Mouse (Mus musculus): Measurements from ENCODE around the gene 2900026A02Rik. TPM values are rescaled to one million over a fixed set of nuclear protein-coding genes. Genes with fewer than 3 reads are reported as not detected.

2900026A02Rik gene
- polyA plus RNA-seq, 1 experiment from 2014 or later: 1.5 TPM

DNA sequence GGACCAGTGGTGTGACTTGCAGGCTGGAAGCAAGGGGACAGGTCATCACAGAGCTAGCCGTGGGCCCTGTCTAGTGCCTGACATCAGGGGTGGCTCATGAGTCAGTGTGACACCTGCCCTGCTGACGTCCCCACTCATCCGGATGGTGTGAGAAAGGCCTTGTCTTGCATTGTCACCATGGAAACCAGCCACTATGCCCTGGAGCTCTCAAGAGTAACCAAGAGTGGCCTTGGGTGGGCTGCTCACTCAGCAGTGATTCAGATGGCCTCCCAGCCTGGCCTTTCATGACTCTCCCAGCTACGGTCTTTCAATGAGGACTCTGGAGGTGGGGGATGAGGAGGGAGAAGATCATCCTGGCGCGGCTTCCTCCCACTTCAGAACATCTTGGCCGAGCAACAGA is 118.6 kb downstream of the 2900026A02Rik start:
- Histone ChIP-seq H3K36me3 (ENCODE audit: control insufficient read depth, insufficient read depth, low read length) (no peaks in the 10 kb centered on the region), H3K27ac (ENCODE audit: low read depth, low read length) (no peak overlapping the region), H3K27me3 (ENCODE audit: control insufficient read depth, insufficient read depth, low read length) (no peaks in the 10 kb centered on the region), H3K9me3 (ENCODE audit: control insufficient read depth, low read length) (no peaks in the 10 kb centered on the region), H3K4me1 (replicated peaks; ENCODE audit: control insufficient read depth, insufficient read depth, low read length) (no peaks in the 10 kb centered on the region), H3K9ac (ENCODE audit: low read depth, low read length) (no peak overlapping the region), H3K4me3 (ENCODE audit: low read depth, low read length) (no peak overlapping the region), H3K4me2 (replicated peaks; ENCODE audit: low read depth, low read length) (no peak overlapping the region)
- 45% methylated on average over 7 of the region's 7 CpGs for WGBS
- DNase-seq (ENCODE audit: low spot score) (no peak), ATAC-seq (ENCODE audit: low FRiP score) (no peak)

- H3K36me3 ChIP-seq (ENCODE audit: control insufficient read depth, insufficient read depth, low read length): no peaks in the 10 kb centered on the region
- H3K4me2 ChIP-seq (replicated peaks; ENCODE audit: low read depth, low read length): no peak overlapping the region
- ATAC-seq (ENCODE audit: low FRiP score) (no peak), DNase-seq (ENCODE audit: low spot score) (no peak)
- H3K9me3 ChIP-seq (ENCODE audit: control insufficient read depth, low read length): no peaks in the 10 kb centered on the region
- H3K4me1 ChIP-seq (replicated peaks; ENCODE audit: control insufficient read depth, insufficient read depth, low read length): no peaks in the 10 kb centered on the region
- 89% methylated on average over 10 of the region's 10 CpGs for WGBS
- H3K9ac ChIP-seq (ENCODE audit: low read depth, low read length): no peak overlapping the region
- no peak overlapping the region for H3K27ac ChIP-seq (ENCODE audit: low read depth, low read length)
- H3K4me3 ChIP-seq (ENCODE audit: low read depth, low read length): no peak overlapping the region
- H3K27me3 ChIP-seq (ENCODE audit: control insufficient read depth, insufficient read depth, low read length): no peaks in the 10 kb centered on the region
These were observed 119.6 kb downstream of the 2900026A02Rik start for GRCm38 (mm10) chr5:113101457-113101856.

DNA sequence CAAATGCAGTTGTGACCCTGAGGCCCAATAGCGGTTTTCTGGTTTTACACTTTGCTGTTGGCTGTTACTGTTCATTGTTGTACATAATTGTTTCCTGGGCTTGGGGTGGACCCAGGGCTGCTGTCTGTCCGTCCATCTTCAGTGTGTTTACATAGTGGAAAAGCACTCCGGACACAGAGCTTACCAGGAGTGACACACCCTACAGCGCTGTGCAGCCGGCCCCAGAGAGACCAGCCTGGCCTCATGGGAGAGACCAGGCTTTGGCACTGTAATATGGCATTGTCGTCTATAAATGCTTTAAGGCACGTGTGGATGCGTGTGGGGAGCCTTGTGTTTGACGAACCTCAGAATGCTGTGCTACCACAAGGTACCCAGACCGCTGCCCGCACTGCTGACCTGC is 120.6 kb downstream of the 2900026A02Rik start:
- no peak for ATAC-seq (ENCODE audit: low FRiP score)
- Histone ChIP-seq H3K9ac (ENCODE audit: low read depth, low read length) (no peak overlapping the region), H3K27ac (ENCODE audit: low read depth, low read length) (no peak overlapping the region), H3K4me2 (replicated peaks; ENCODE audit: low read depth, low read length) (no peak overlapping the region), H3K9me3 (ENCODE audit: control insufficient read depth, low read length) (no peaks in the 10 kb centered on the region), H3K4me3 (ENCODE audit: low read depth, low read length) (no peak overlapping the region), H3K4me1 (replicated peaks; ENCODE audit: control insufficient read depth, insufficient read depth, low read length) (no peaks in the 10 kb centered on the region), H3K27me3 (ENCODE audit: control insufficient read depth, insufficient read depth, low read length) (no peaks in the 10 kb centered on the region), H3K36me3 (ENCODE audit: control insufficient read depth, insufficient read depth, low read length) (no peaks in the 10 kb centered on the region)
- WGBS: 88% methylated on average over 11 of the region's 11 CpGs
- no peak for DNase-seq (ENCODE audit: low spot score)

GRCm38 (mm10) chr5:113099546-113099945 is 121.5 kb downstream of the 2900026A02Rik start:
- no peak overlapping the region for H3K4me2 ChIP-seq (replicated peaks; ENCODE audit: low read depth, low read length)
- no peak overlapping the region for H3K4me3 ChIP-seq (ENCODE audit: low read depth, low read length)
- H3K4me1 ChIP-seq (replicated peaks; ENCODE audit: control insufficient read depth, insufficient read depth, low read length): no peaks in the 10 kb centered on the region
- no peaks in the 10 kb centered on the region for H3K9me3 ChIP-seq (ENCODE audit: control insufficient read depth, low read length)
- no peaks in the 10 kb centered on the region for H3K27me3 ChIP-seq (ENCODE audit: control insufficient read depth, insufficient read depth, low read length)
- H3K36me3 ChIP-seq (ENCODE audit: control insufficient read depth, insufficient read depth, low read length): no peaks in the 10 kb centered on the region
- ATAC-seq (ENCODE audit: low FRiP score) (no peak; the same call in 1 of the 2 replicates), DNase-seq (ENCODE audit: low spot score) (peak; percentile 96)
- H3K27ac ChIP-seq (ENCODE audit: low read depth, low read length): no peak overlapping the region
- H3K9ac ChIP-seq (ENCODE audit: low read depth, low read length): no peak overlapping the region
- 23% methylated on average over 1 of the region's 1 CpGs for WGBS

- DNase-seq (ENCODE audit: low spot score): no peak
- Histone ChIP-seq H3K4me1 (replicated peaks; ENCODE audit: control insufficient read depth, insufficient read depth, low read length) (no peaks in the 10 kb centered on the region), H3K27me3 (ENCODE audit: control insufficient read depth, insufficient read depth, low read length) (no peaks in the 10 kb centered on the region), H3K4me2 (replicated peaks; ENCODE audit: low read depth, low read length) (no peak overlapping the region), H3K4me3 (ENCODE audit: low read depth, low read length) (no peak overlapping the region), H3K9me3 (ENCODE audit: control insufficient read depth, low read length) (no peaks in the 10 kb centered on the region), H3K27ac (ENCODE audit: low read depth, low read length) (no peak overlapping the region), H3K9ac (ENCODE audit: low read depth, low read length) (no peak overlapping the region), H3K36me3 (ENCODE audit: control insufficient read depth, insufficient read depth, low read length) (no peaks in the 10 kb centered on the region)
- no peak for ATAC-seq (ENCODE audit: low FRiP score)
- WGBS: 88% methylated on average over 17 of the region's 17 CpGs
These were observed 123.5 kb downstream of the 2900026A02Rik start for GRCm38 (mm10) chr5:113097551-113097950.

GRCm38 (mm10) chr5:113095456-113095855 is 125.6 kb downstream of the 2900026A02Rik start:
- H3K4me3 ChIP-seq (ENCODE audit: low read depth, low read length): no peak overlapping the region
- WGBS: 90% methylated on average over 18 of the region's 18 CpGs
- no peaks in the 10 kb centered on the region for H3K9me3 ChIP-seq (ENCODE audit: control insufficient read depth, low read length)
- no peak for DNase-seq (ENCODE audit: low spot score)
- no peak for ATAC-seq (ENCODE audit: low FRiP score)
- no peaks in the 10 kb centered on the region for H3K36me3 ChIP-seq (ENCODE audit: control insufficient read depth, insufficient read depth, low read length)
- H3K27me3 ChIP-seq (ENCODE audit: control insufficient read depth, insufficient read depth, low read length): no peaks in the 10 kb centered on the region
- no peaks in the 10 kb centered on the region for H3K4me1 ChIP-seq (replicated peaks; ENCODE audit: control insufficient read depth, insufficient read depth, low read length)
- no peak overlapping the region for H3K9ac ChIP-seq (ENCODE audit: low read depth, low read length)
- no peak overlapping the region for H3K4me2 ChIP-seq (replicated peaks; ENCODE audit: low read depth, low read length)
- no peak overlapping the region for H3K27ac ChIP-seq (ENCODE audit: low read depth, low read length)

DNA sequence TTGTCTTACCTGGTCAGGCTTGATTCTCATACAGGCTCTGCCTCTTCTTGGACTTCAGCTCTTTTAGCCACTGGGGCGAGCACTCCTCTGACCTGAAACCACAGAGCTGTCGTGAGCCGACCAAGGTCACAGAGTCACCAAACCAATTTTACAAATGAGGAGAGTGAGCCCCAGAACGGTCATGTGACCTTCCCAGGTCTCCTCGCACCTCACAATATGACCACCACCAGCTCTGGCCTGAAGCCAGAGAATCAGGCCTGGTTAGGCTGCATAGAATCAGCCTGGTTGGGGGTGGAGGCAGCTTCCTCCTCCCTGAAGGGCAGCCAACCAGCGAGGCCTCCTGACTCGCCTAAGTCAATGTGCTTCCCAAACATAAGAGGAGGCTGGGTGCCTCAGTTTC is 128.6 kb downstream of the 2900026A02Rik start:
- Histone ChIP-seq H3K36me3 (ENCODE audit: control insufficient read depth, insufficient read depth, low read length) (no peaks in the 10 kb centered on the region), H3K9me3 (ENCODE audit: control insufficient read depth, low read length) (no peaks in the 10 kb centered on the region), H3K4me1 (replicated peaks; ENCODE audit: control insufficient read depth, insufficient read depth, low read length) (no peaks in the 10 kb centered on the region), H3K4me3 (ENCODE audit: low read depth, low read length) (no peak overlapping the region), H3K27me3 (ENCODE audit: control insufficient read depth, insufficient read depth, low read length) (no peaks in the 10 kb centered on the region), H3K27ac (ENCODE audit: low read depth, low read length) (no peak overlapping the region), H3K4me2 (replicated peaks; ENCODE audit: low read depth, low read length) (no peak overlapping the region), H3K9ac (ENCODE audit: low read depth, low read length) (no peak overlapping the region)
- no peak for ATAC-seq (ENCODE audit: low FRiP score)
- DNase-seq (ENCODE audit: low spot score): no peak
- WGBS: 86% methylated on average over 7 of the region's 7 CpGs

DNA sequence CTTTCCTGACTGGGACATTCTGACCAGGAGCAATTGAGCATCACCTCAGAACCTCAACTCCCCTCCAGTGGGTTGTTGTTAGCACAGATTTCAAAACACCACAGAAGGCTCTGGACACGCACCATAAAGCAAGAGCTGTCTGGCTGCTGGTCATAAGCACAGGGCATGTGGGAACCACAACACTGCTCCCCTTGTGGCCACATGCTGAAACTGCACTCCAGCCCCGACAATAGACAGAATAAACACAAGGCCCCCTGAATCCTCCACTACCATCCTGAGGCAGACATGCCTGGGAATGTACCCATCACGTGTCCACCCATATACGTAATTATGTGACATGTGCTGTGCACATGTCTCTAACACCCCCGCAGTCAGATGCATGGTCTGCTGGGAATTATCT is 129.9 kb downstream of the 2900026A02Rik start:
- H3K9me3 ChIP-seq (ENCODE audit: control insufficient read depth, low read length): no peaks in the 10 kb centered on the region
- no peaks in the 10 kb centered on the region for H3K36me3 ChIP-seq (ENCODE audit: control insufficient read depth, insufficient read depth, low read length)
- H3K4me1 ChIP-seq (replicated peaks; ENCODE audit: control insufficient read depth, insufficient read depth, low read length): no peaks in the 10 kb centered on the region
- WGBS: 70% methylated on average over 5 of the region's 5 CpGs
- no peak overlapping the region for H3K9ac ChIP-seq (ENCODE audit: low read depth, low read length)
- H3K4me2 ChIP-seq (replicated peaks; ENCODE audit: low read depth, low read length): no peak overlapping the region
- DNase-seq (ENCODE audit: low spot score) (peak; percentile 79), ATAC-seq (ENCODE audit: low FRiP score) (peak; percentile 19; the same call in 1 of the 2 replicates)
- H3K4me3 ChIP-seq (ENCODE audit: low read depth, low read length): no peak overlapping the region
- no peak overlapping the region for H3K27ac ChIP-seq (ENCODE audit: low read depth, low read length)
- no peaks in the 10 kb centered on the region for H3K27me3 ChIP-seq (ENCODE audit: control insufficient read depth, insufficient read depth, low read length)

- ATAC-seq (ENCODE audit: low FRiP score) (0 out of 2 replicates have a peak, but pooled peaks have one; percentile 7), DNase-seq (ENCODE audit: low spot score) (no peak)
- no peak overlapping the region for H3K27ac ChIP-seq (ENCODE audit: low read depth, low read length)
- no peak overlapping the region for H3K4me2 ChIP-seq (replicated peaks; ENCODE audit: low read depth, low read length)
- H3K9me3 ChIP-seq (ENCODE audit: control insufficient read depth, low read length): no peaks in the 10 kb centered on the region
- no peak overlapping the region for H3K9ac ChIP-seq (ENCODE audit: low read depth, low read length)
- no peak overlapping the region for H3K4me3 ChIP-seq (ENCODE audit: low read depth, low read length)
- no peaks in the 10 kb centered on the region for H3K27me3 ChIP-seq (ENCODE audit: control insufficient read depth, insufficient read depth, low read length)
- no peaks in the 10 kb centered on the region for H3K36me3 ChIP-seq (ENCODE audit: control insufficient read depth, insufficient read depth, low read length)
- H3K4me1 ChIP-seq (replicated peaks; ENCODE audit: control insufficient read depth, insufficient read depth, low read length): no peaks in the 10 kb centered on the region
- WGBS: 93% methylated on average over 11 of the region's 11 CpGs
These were observed 130.3 kb downstream of the 2900026A02Rik start for GRCm38 (mm10) chr5:113090750-113091149.

Measured in hindbrain, embryonic 11.5 days (tissue).